Mouse (Mus musculus) layer of hippocampus, adult 9-10 months (tissue): ENCODE measurements around the gene Psmc1.
A peak's percentile ranks its signal among the peaks of the same experiment; 100 is the strongest.

ENCODE experiments used
- DNase-seq: peaks from one replicate; pipeline ENCODE4 v3.0.0; 2022; ENCODE audit warnings: low spot score

Psmc1 gene

GRCm38 (mm10) chr12:100124913-100125798 lies 15.2 kb downstream of the Psmc1 start:
- DNase-seq, result no peak

- no peak for DNase-seq
Measured at GRCm38 (mm10) chr12:100126968-100127865, 17.3 kb downstream of the Psmc1 start.

GRCm38 (mm10) chr12:100127866-100128480 lies 18.0 kb downstream of the Psmc1 start:
- no peak for DNase-seq

GRCm38 (mm10) chr12:100128522-100128921 lies 18.6 kb downstream of the Psmc1 start:
- DNase-seq, result no peak

GRCm38 (mm10) chr12:100128961-100129360 lies 19.0 kb downstream of the Psmc1 start:
- no peak for DNase-seq

- DNase-seq, result no peak
Measured at GRCm38 (mm10) chr12:100131167-100131566, 21.2 kb downstream of the Psmc1 start.

- DNase-seq, result no peak
Measured at GRCm38 (mm10) chr12:100131655-100132054, 21.7 kb downstream of the Psmc1 start.

GRCm38 (mm10) chr12:100134395-100134936 lies 24.5 kb downstream of the Psmc1 start:
- DNase-seq, result no peak

- DNase-seq, result no peak
Measured at GRCm38 (mm10) chr12:100135117-100135516, 25.2 kb downstream of the Psmc1 start.

GRCm38 (mm10) chr12:100142848-100143523 lies 33.0 kb downstream of the Psmc1 start:
- DNase-seq, result no peak

- DNase-seq, result no peak
Measured at GRCm38 (mm10) chr12:100143737-100144136, 33.8 kb downstream of the Psmc1 start.

GRCm38 (mm10) chr12:100144269-100144668 lies 34.3 kb downstream of the Psmc1 start:
- DNase-seq, result no peak

GRCm38 (mm10) chr12:100152466-100152865 lies 42.5 kb downstream of the Psmc1 start:
- DNase-seq, result no peak

GRCm38 (mm10) chr12:100159261-100159975 lies 49.5 kb downstream of the Psmc1 start, which contains the start of gene Nrde2:
Gene Nrde2 (minus strand): TSS chr12:100159653.
- DNase-seq, result peak; percentile 93

- DNase-seq, result no peak
Measured at GRCm38 (mm10) chr12:100164991-100165500, 55.1 kb downstream of the Psmc1 start.

- no peak for DNase-seq
Measured at GRCm38 (mm10) chr12:100166177-100166576, 56.2 kb downstream of the Psmc1 start.

GRCm38 (mm10) chr12:100166939-100167338 lies 57.0 kb downstream of the Psmc1 start:
- DNase-seq, result no peak

GRCm38 (mm10) chr12:100167502-100167901 lies 57.5 kb downstream of the Psmc1 start:
- DNase-seq, result no peak

GRCm38 (mm10) chr12:100167931-100168871 lies 58.2 kb downstream of the Psmc1 start:
- no peak for DNase-seq
